Mouse (Mus musculus) brain, embryonic 14.5 days (tissue): ENCODE results near the gene Gm10190.

Experiments used
- CTCF ChIP-seq: fragments of 200-500 bp; IDR thresholded peaks from 2 replicates; pipeline ENCODE4 v1.5.1; 2012; ENCODE audit warnings: inconsistent platforms, mild to moderate bottlenecking, moderate library complexity, borderline replicate concordance; ENCODE audit not compliant: insufficient read depth, insufficient read length; ENCODE audit errors: extremely low read depth
- POLR2A ChIP-seq: fragments of 200-500 bp; IDR thresholded peaks from 2 replicates; pipeline ENCODE4 v1.6.1; 2012; ENCODE audit warnings: mild to moderate bottlenecking, inconsistent platforms, borderline replicate concordance; ENCODE audit not compliant: poor library complexity, insufficient read depth, insufficient read length, severe bottlenecking; ENCODE audit errors: extremely low read depth

DNA sequence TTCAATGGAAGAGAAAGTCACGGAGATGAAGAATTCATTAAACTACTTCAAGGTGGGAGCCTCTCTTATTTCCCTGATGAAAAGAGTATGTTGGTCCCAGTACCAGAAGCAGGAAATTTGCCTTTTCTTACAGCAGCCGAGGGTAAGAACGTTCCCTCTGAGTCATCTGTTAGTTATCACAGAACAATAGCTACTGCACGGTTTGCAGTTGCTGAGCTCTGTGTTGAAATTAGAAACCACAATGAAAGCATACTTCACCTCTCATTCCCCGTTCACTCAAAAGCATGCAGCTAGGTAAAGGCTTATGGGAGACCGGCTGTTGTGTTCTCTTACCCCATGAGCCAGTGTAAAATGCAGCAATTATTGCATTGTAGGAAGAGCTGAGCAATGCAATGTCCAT lies 26.1 kb downstream of the Gm10190 start:
- TF ChIP-seq CTCF (no peak), POLR2A (no peak)
